Mouse (Mus musculus) ES-E14 (cell line): ENCODE results near the gene Pogz. TPM values are rescaled to one million over a fixed set of nuclear protein-coding genes. Genes with fewer than 3 reads are reported as not detected.

ENCODE experiments used
- DNase-seq: peaks from one replicate; pipeline ENCODE4 v3.0.0-alpha.2; 2013; ENCODE audit warnings: low read depth, low spot score
- H3K27ac ChIP-seq: 2 replicates; pipeline ENCODE4 v1.5.1; 2012; ENCODE audit warnings: low read depth, mild to moderate bottlenecking, low read length, moderate library complexity, mixed read lengths; ENCODE audit not compliant: poor library complexity, insufficient read depth, severe bottlenecking
- H3K36me3 ChIP-seq: 2 replicates; pipeline ENCODE4 v1.6.1; 2012; ENCODE audit warnings: mild to moderate bottlenecking, low read length, moderate library complexity, mixed read lengths; ENCODE audit not compliant: control insufficient read depth, poor library complexity, insufficient read depth, severe bottlenecking
- H3K4me1 ChIP-seq, 2 experiments: fragments of 150-350 bp in 1 of 2; sonication (generic) in 1 of 2; 2 replicates each; pipeline ENCODE4 v1.6.1; 2012; ENCODE audit warnings: low read length in 2 of 2, mild to moderate bottlenecking in 1 of 2, mixed read lengths in 1 of 2; ENCODE audit not compliant: control insufficient read depth in 2 of 2, insufficient read depth in 2 of 2, poor library complexity in 1 of 2
- H3K4me3 ChIP-seq, 2 experiments: fragments of 150-350 bp in 1 of 2; sonication (generic) in 1 of 2; 2 replicates each; pipeline ENCODE4 v1.5.1; 2012; ENCODE audit warnings: low read length in 2 of 2, low read depth in 1 of 2, mild to moderate bottlenecking in 1 of 2, mixed read lengths in 1 of 2; ENCODE audit not compliant: insufficient read depth in 1 of 2, poor library complexity in 1 of 2, severe bottlenecking in 1 of 2
- H3K9ac ChIP-seq: 2 replicates; pipeline ENCODE4 v1.6.1; 2012; ENCODE audit warnings: low read depth, mild to moderate bottlenecking, low read length, mixed read lengths; ENCODE audit not compliant: poor library complexity, insufficient read depth, severe bottlenecking
- H3K9me3 ChIP-seq: fragments of 150-350 bp; sonication (generic); 2 replicates; pipeline ENCODE4 v1.6.1; 2012; ENCODE audit warnings: low read depth, mild to moderate bottlenecking, low read length; ENCODE audit not compliant: control insufficient read depth, insufficient read depth
- CHD2 ChIP-seq: IDR thresholded peaks from 2 replicates; pipeline ENCODE4 v1.6.1; 2014; ENCODE audit warnings: mild to moderate bottlenecking, low read depth, low read length, inconsistent platforms
- HCFC1 ChIP-seq: IDR thresholded peaks from 2 replicates; pipeline ENCODE4 v1.6.1; 2012; ENCODE audit warnings: low read length, inconsistent platforms, borderline replicate concordance; ENCODE audit not compliant: insufficient read depth
- MAFK ChIP-seq: IDR thresholded peaks from 2 replicates; pipeline ENCODE4 v1.6.1; 2014; ENCODE audit warnings: mild to moderate bottlenecking, low read depth, low read length, inconsistent platforms; ENCODE audit not compliant: insufficient read depth
- ZC3H11A ChIP-seq: IDR thresholded peaks from 2 replicates; pipeline ENCODE4 v1.6.1; 2012; ENCODE audit warnings: low read depth, mild to moderate bottlenecking, inconsistent platforms, low read length, borderline replicate concordance
- ZNF384 ChIP-seq: IDR thresholded peaks from 2 replicates; pipeline ENCODE4 v1.6.1; 2012; ENCODE audit warnings: low read depth, low read length, inconsistent platforms
- in situ Hi-C, 2 experiments: fragments of 600-800 bp; cut with MboI; formaldehyde crosslinking; loops; one replicate each; pipeline ENCODE4 v1.15.1; 2025; ENCODE audit warnings: low sequenced_read_pairs in 2 of 2, inconsistent platforms in 1 of 2; ENCODE audit not compliant: unreplicated experiment in 2 of 2
- total RNA-seq: library from RNA; depleted of rRNA; stranded (reverse); fragments of 300-350 nt; gene quantifications from 2 replicates; pipeline ENCODE4 v1.2.3, GENCODE M21; 2012

Pogz gene
- total RNA-seq, 1 experiment, result 27.1 TPM

- Histone ChIP-seq H3K4me1 (peaks cover 2 to 3% of the 10 kb centered on the region in 2 experiments; a peak in 2 of 4 replicates), H3K36me3 (no peaks in the 10 kb centered on the region), H3K9ac (no peak overlapping the region), H3K27ac (no peak overlapping the region), H3K4me3 (no peak overlapping the region), H3K9me3 (no peaks in the 10 kb centered on the region)
- in situ Hi-C loops, result no loop called here
- TF ChIP-seq ZC3H11A (no peak), HCFC1 (no peak), CHD2 (no peak), MAFK (no peak), ZNF384 (no peak)
- DNase-seq, result no peak
Measured at GRCm38 (mm10) chr3:94847382-94847781, 10.0 kb downstream of the Pogz start.

GRCm38 (mm10) chr3:94849338-94849737 lies 12.0 kb downstream of the Pogz start:
- in situ Hi-C loops, result no loop called here
- no peaks in the 10 kb centered on the region for H3K9me3 ChIP-seq
- peaks cover 2 to 3% of the 10 kb centered on the region in 2 experiments; a peak in 2 of 4 replicates for H3K4me1 ChIP-seq
- no peaks in the 10 kb centered on the region for H3K36me3 ChIP-seq
- DNase-seq, result peak; percentile 70
- TF ChIP-seq ZC3H11A, result 0 out of 2 replicates have a peak, but pooled peaks have one; percentile 13
- TF ChIP-seq CHD2, result no peak
- no peak overlapping the region for H3K9ac ChIP-seq
- no peak overlapping the region for H3K27ac ChIP-seq
- H3K4me3 ChIP-seq, result no peak overlapping the region

GRCm38 (mm10) chr3:94851731-94852130 lies 14.4 kb downstream of the Pogz start:
- 0 out of 2 replicates have a peak, but pooled peaks cover 2% of the 10 kb centered on the region for H3K36me3 ChIP-seq
- no peak overlapping the region for H3K4me3 ChIP-seq
- no peaks in the 10 kb centered on the region for H3K9me3 ChIP-seq
- no peak overlapping the region for H3K9ac ChIP-seq
- DNase-seq, result no peak
- peaks cover 0 to 3% of the 10 kb centered on the region in 2 experiments; a peak in 1 of 4 replicates for H3K4me1 ChIP-seq
- H3K27ac ChIP-seq, result no peak overlapping the region
- TF ChIP-seq CHD2 (no peak), HCFC1 (no peak), ZNF384 (no peak), MAFK (no peak), ZC3H11A (no peak)
- in situ Hi-C loops, result no loop called here

- DNase-seq, result no peak
- Histone ChIP-seq H3K4me3 (no peak overlapping the region), H3K27ac (no peak overlapping the region), H3K9me3 (no peaks in the 10 kb centered on the region), H3K4me1 (peaks cover 0 to 3% of the 10 kb centered on the region in 2 experiments; a peak in 1 of 4 replicates), H3K36me3 (0 out of 2 replicates have a peak, but pooled peaks cover 2% of the 10 kb centered on the region), H3K9ac (no peak overlapping the region)
- TF ChIP-seq ZC3H11A, result no peak
- TF ChIP-seq CHD2, result no peak
- no peak for TF ChIP-seq ZNF384
- no peak for TF ChIP-seq HCFC1
- no peak for TF ChIP-seq MAFK
- in situ Hi-C loops, result no loop called here
Measured at GRCm38 (mm10) chr3:94852215-94852614, 14.8 kb downstream of the Pogz start.

GRCm38 (mm10) chr3:94859471-94859870 lies 22.1 kb downstream of the Pogz start:
- H3K4me1 ChIP-seq, result peaks cover 0 to 3% of the 10 kb centered on the region in 2 experiments; a peak in 1 of 4 replicates
- H3K36me3 ChIP-seq, result peaks cover 10% of the 10 kb centered on the region
- no peak overlapping the region for H3K4me3 ChIP-seq
- no peak overlapping the region for H3K9ac ChIP-seq
- TF ChIP-seq ZNF384, result no peak
- no peak for TF ChIP-seq HCFC1
- TF ChIP-seq ZC3H11A, result no peak
- TF ChIP-seq MAFK, result no peak
- TF ChIP-seq CHD2, result no peak
- no peak overlapping the region for H3K27ac ChIP-seq
- in situ Hi-C loops, result no loop called here
- DNase-seq, result no peak
- H3K9me3 ChIP-seq, result no peaks in the 10 kb centered on the region
